Comparison of ENCODE assay signal across 9 mouse cellular contexts in the genomic region with DNA sequence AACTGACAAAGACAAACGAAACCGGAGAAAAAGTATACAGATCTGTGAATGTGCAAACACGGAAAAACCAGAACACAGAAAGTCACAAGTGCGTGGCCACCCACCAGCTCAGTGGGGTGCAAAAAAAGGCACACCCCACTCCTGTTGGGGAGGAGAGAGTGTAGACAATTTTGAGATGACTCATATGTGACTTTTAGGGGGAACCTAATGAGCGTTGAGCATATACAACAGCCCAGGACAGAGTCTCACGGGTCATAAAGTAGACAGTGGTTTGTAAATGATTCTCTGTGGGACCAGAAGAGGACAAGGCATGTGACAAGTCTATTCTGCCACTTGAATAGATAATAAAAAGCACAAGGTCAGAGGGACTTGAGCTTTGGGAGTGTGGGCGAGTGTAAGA. TPM values are rescaled to one million over a fixed set of nuclear protein-coding genes. Genes with fewer than 3 reads are reported as not detected.
DNase-seq lines count a peak whose midpoint lies in the region; ATAC-seq lines count a peak whose summit lies in the region.
"Had no signal": no experiment of that assay in that cellular context is flagged by ENCODE, and none has a peak within 500 bp of the region (broad histone marks: within the 10 kb centered on the region; RNA-seq: fewer than 3 reads in every experiment).

No protein-coding gene starts in this region.

- no peak overlapping the region for H3K4me3 ChIP-seq in hindbrain, embryonic 13.5 days
- peak overlapping the region; percentile 36 for H3K4me3 ChIP-seq in midbrain, embryonic 10.5 days

- peak; percentile 56 for DNase-seq in A20 (ENCODE audit: low read depth, low spot score)
- DNase-seq in B cell, adult 2 months = peak; percentile 22 to 29
- DNase-seq in midbrain, embryonic 10.5 days (ENCODE audit: low spot score) = no peak
- no peak for DNase-seq in thymus, postnatal 14 days
- no peak for DNase-seq in left cerebral cortex, postnatal 4 days
- DNase-seq in kidney, postnatal 36 days = no peak

- H3K4me2 ChIP-seq in hindbrain, embryonic 13.5 days = peak overlapping the region; percentile 28

- 7% methylated on average over 7 of the region's 7 CpGs for WGBS in hindbrain, embryonic 13.5 days
- WGBS in midbrain, embryonic 10.5 days = 34% methylated on average over 7 of the region's 7 CpGs

- peaks cover 50% of the 10 kb centered on the region for H3K4me1 ChIP-seq in hindbrain, embryonic 13.5 days (replicated peaks)
- peaks cover 46% of the 10 kb centered on the region for H3K4me1 ChIP-seq in midbrain, embryonic 10.5 days

- H3K9me3 ChIP-seq in hindbrain, embryonic 13.5 days = no peaks in the 10 kb centered on the region
- no peaks in the 10 kb centered on the region for H3K9me3 ChIP-seq in midbrain, embryonic 10.5 days (replicated peaks)

- no peak for ATAC-seq in hindbrain, embryonic 13.5 days (ENCODE audit: low FRiP score)
- no peak for ATAC-seq in erythroblast, adult 5-6 weeks (replicated peaks; ENCODE audit: low FRiP score, poor library complexity, severe bottlenecking)

- H3K27ac ChIP-seq in hindbrain, embryonic 13.5 days = peak overlapping the region; percentile 44
- H3K27ac ChIP-seq in midbrain, embryonic 10.5 days (replicated peaks) = peak overlapping the region; percentile 80

- H3K27me3 ChIP-seq in hindbrain, embryonic 13.5 days = no peaks in the 10 kb centered on the region
- peaks cover 16% of the 10 kb centered on the region; the same call in 1 of the 2 replicates for H3K27me3 ChIP-seq in midbrain, embryonic 10.5 days (ENCODE audit: low read depth, poor library complexity, severe bottlenecking)

- no peaks in the 10 kb centered on the region for H3K36me3 ChIP-seq in hindbrain, embryonic 13.5 days
- H3K36me3 ChIP-seq in midbrain, embryonic 10.5 days = no peaks in the 10 kb centered on the region

- peak overlapping the region; percentile 43; the same call in 1 of the 2 replicates for H3K9ac ChIP-seq in hindbrain, embryonic 13.5 days

- intact Hi-C loops in left cerebral cortex, postnatal 4 days (cut with DNase I) = loop anchor here (10.0 kb wide), 1 partner anchor 78 kb away; no protein-coding TSS in a partner anchor

RNA-seq across cellular contexts. Expression of a gene that starts 4.9 kb away (rescaled TPM):
- polyA plus RNA-seq in hindbrain, embryonic 13.5 days (2015; fragmentation: Nextera tagmentation; extraction: Ambion mirVana) = 3.5 and 3.6 TPM in 2 replicates
- 0.20 and 1.0 TPM in 2 replicates for polyA plus RNA-seq in midbrain, embryonic 10.5 days (2016; fragmentation: Nextera tagmentation; extraction: Ambion mirVana)
- total RNA-seq in erythroblast, adult 5-6 weeks (2015; ENCODE audit: low replicate concordance) = not detected in 2 replicates
- not detected in 2 replicates for total RNA-seq in erythroblast, adult 5-6 weeks (2017; ENCODE audit: low replicate concordance)
- 1 to 10 TPM; 6.1 to 7.2 TPM for total RNA-seq in left cerebral cortex, postnatal 4 days (2021)

RNA-seq across cellular contexts. Expression of a gene that starts 27.6 kb away (rescaled TPM):
- polyA plus RNA-seq in hindbrain, embryonic 13.5 days (2015; fragmentation: Nextera tagmentation; extraction: Ambion mirVana) = 0.04 and 0.17 TPM in 2 replicates
- not detected in 2 replicates for polyA plus RNA-seq in midbrain, embryonic 10.5 days (2016; fragmentation: Nextera tagmentation; extraction: Ambion mirVana)
- not detected in 2 replicates for total RNA-seq in erythroblast, adult 5-6 weeks (2015; ENCODE audit: low replicate concordance)
- total RNA-seq in erythroblast, adult 5-6 weeks (2017; ENCODE audit: low replicate concordance) = 0.34 TPM in 1 of 2 replicates, not detected in the other
- under 1 TPM in 1 of 2 experiments, not detected in 1; 0.10 TPM for total RNA-seq in left cerebral cortex, postnatal 4 days (2021)
- total RNA-seq: left cerebral cortex, postnatal 36 days had no signal

RNA-seq across cellular contexts. Expression of a gene that starts 39.1 kb away (rescaled TPM):
- 166 and 167 TPM in 2 replicates for polyA plus RNA-seq in hindbrain, embryonic 13.5 days (2015; fragmentation: Nextera tagmentation; extraction: Ambion mirVana)
- 121 and 137 TPM in 2 replicates for polyA plus RNA-seq in midbrain, embryonic 10.5 days (2016; fragmentation: Nextera tagmentation; extraction: Ambion mirVana)
- total RNA-seq in erythroblast, adult 5-6 weeks (2015; ENCODE audit: low replicate concordance) = 4.8 and 7.7 TPM in 2 replicates
- total RNA-seq in erythroblast, adult 5-6 weeks (2017; ENCODE audit: low replicate concordance) = 11.0 and 15.6 TPM in 2 replicates
- total RNA-seq in left cerebral cortex, postnatal 4 days (2021) = 100 to 1,000 TPM; 111 to 124 TPM

Comparison
In these comparisons a context has a peak if more than half of its experiments do, and no peak if none do; other contexts are left out.
1. DNase-seq: peak in A20 (single experiment) and B cell, adult 2 months (2 of 2); none in midbrain, embryonic 10.5 days (single experiment), thymus, postnatal 14 days (single experiment), left cerebral cortex, postnatal 4 days (single experiment) and kidney, postnatal 36 days (0 of 2).
2. RNA of a gene that starts 4.9 kb away (total RNA-seq): 6.1 to 7.2 TPM in left cerebral cortex, postnatal 4 days; not detected in erythroblast, adult 5-6 weeks; every median in the first group is over 4 times any median in the second.
3. RNA of a gene that starts 39.1 kb away (total RNA-seq): 111 to 124 TPM in left cerebral cortex, postnatal 4 days; 4.8 to 15.6 TPM in erythroblast, adult 5-6 weeks; every median in the first group is over 4 times any median in the second.